Mouse (Mus musculus) embryonic facial prominence, embryonic 11.5 days (tissue): ENCODE measurements around the gene Trim5. TPM values are rescaled to one million over a fixed set of nuclear protein-coding genes. Genes with fewer than 3 reads are reported as not detected.
A peak's percentile ranks its signal among the peaks of the same experiment; 100 is the strongest.
"Not testable (repeated sequence)": the region's sequence is repeated elsewhere in the genome, so short reads cannot be mapped to it uniquely, and the experiment has no call there.

Experiments used
- ATAC-seq: fragments of 200-750 bp; cut with Nextera tagmentation; replicated peaks from 2 replicates; pipeline ENCODE4 v1.8.0; 2017; ENCODE audit warnings: low read depth; ENCODE audit not compliant: insufficient number of reproducible peaks, low FRiP score, low TSS enrichment
- DNase-seq: peaks from one replicate; pipeline ENCODE4 v3.0.0-alpha.2; 2015; ENCODE audit warnings: low spot score
- H3K27ac ChIP-seq: fragments of 300-500 bp; sonication (generic); replicated peaks from 2 replicates; pipeline ENCODE4 v1.5.1; 2014; ENCODE audit warnings: mild to moderate bottlenecking, low read depth, low read length, control low read depth
- H3K27me3 ChIP-seq: fragments of 300-500 bp; sonication (generic); 2 replicates; pipeline ENCODE4 v1.6.1; 2014; ENCODE audit warnings: mild to moderate bottlenecking, low read length, moderate library complexity, mixed read lengths; ENCODE audit not compliant: control insufficient read depth, insufficient read depth
- H3K36me3 ChIP-seq: fragments of 300-500 bp; sonication (generic); replicated peaks from 2 replicates; pipeline ENCODE4 v1.6.1; 2014; ENCODE audit warnings: low read depth, mild to moderate bottlenecking, low read length, moderate library complexity, mixed read lengths; ENCODE audit not compliant: control insufficient read depth, insufficient read depth
- H3K4me1 ChIP-seq: fragments of 300-500 bp; sonication (generic); 2 replicates; pipeline ENCODE4 v1.6.1; 2014; ENCODE audit warnings: low read length, mixed read lengths; ENCODE audit not compliant: control insufficient read depth, insufficient read depth
- H3K4me2 ChIP-seq: fragments of 300-500 bp; sonication (generic); 2 replicates; pipeline ENCODE4 v1.6.1; 2014; ENCODE audit warnings: low read depth, mild to moderate bottlenecking, control low read depth, low read length, moderate library complexity
- H3K4me3 ChIP-seq: fragments of 300-500 bp; sonication (generic); 2 replicates; pipeline ENCODE4 v1.5.1; 2014; ENCODE audit warnings: low read depth, low read length, control low read depth
- H3K9ac ChIP-seq: fragments of 300-500 bp; sonication (generic); replicated peaks from 2 replicates; pipeline ENCODE4 v1.6.1; 2014; ENCODE audit warnings: mild to moderate bottlenecking, control low read depth, low read length
- H3K9me3 ChIP-seq: fragments of 300-500 bp; sonication (generic); replicated peaks from 2 replicates; pipeline ENCODE4 v1.6.1; 2016; ENCODE audit warnings: mild to moderate bottlenecking, low read length, inconsistent platforms, mixed read lengths; ENCODE audit not compliant: control insufficient read depth
- WGBS: fragments of 180-500 bp; shearing (Covaris S2); extraction: QIAGEN DNeasy Blood & Tissue Kit; methylation state at CpG from one replicate; pipeline ENCODE4 v1.1.7; 2014; 5-methylcytosine and 5-hydroxymethylcytosine counted together
- polyA plus RNA-seq: library from polyadenylated mRNA; unstranded; fragments of >200 nt; fragmentation: Nextera tagmentation; extraction: Ambion mirVana; gene quantifications from 2 replicates; pipeline ENCODE4 v1.2.1, GENCODE M21; 2014

The Trim5 gene
- polyA plus RNA-seq, 1 experiment from 2014 or later = 0.11 TPM

- no peak overlapping the region for H3K4me3 ChIP-seq
- no peaks in the 10 kb centered on the region for H3K9me3 ChIP-seq
- H3K4me2 ChIP-seq = no peak overlapping the region
- ATAC-seq (no peak), DNase-seq (no peak)
- no peaks in the 10 kb centered on the region for H3K36me3 ChIP-seq
- H3K4me1 ChIP-seq = no peaks in the 10 kb centered on the region
- 85% methylated on average over 1 of the region's 1 CpGs for WGBS
- H3K9ac ChIP-seq = no peak overlapping the region
- no peaks in the 10 kb centered on the region for H3K27me3 ChIP-seq
- no peak overlapping the region for H3K27ac ChIP-seq
Measured at GRCm38 (mm10) chr7:104290641-104291040, 2.7 kb upstream of the Trim5 start.

- 81% methylated on average over 3 of the region's 3 CpGs for WGBS
- H3K27me3 ChIP-seq, H3K4me3 ChIP-seq, H3K9ac ChIP-seq, H3K9me3 ChIP-seq, H3K4me1 ChIP-seq, H3K36me3 ChIP-seq, ATAC-seq, H3K27ac ChIP-seq, H3K4me2 ChIP-seq, DNase-seq: not testable (repeated sequence)
Measured at GRCm38 (mm10) chr7:104279361-104279760, 8.5 kb downstream of the Trim5 start.

GRCm38 (mm10) chr7:104265335-104265734 is 22.6 kb downstream of the Trim5 start:
- WGBS = 79% methylated on average over 3 of the region's 5 CpGs
- not testable (repeated sequence) for H3K36me3 ChIP-seq, DNase-seq, H3K9ac ChIP-seq, H3K4me2 ChIP-seq, ATAC-seq, H3K4me1 ChIP-seq, H3K9me3 ChIP-seq, H3K4me3 ChIP-seq, H3K27ac ChIP-seq, H3K27me3 ChIP-seq

GRCm38 (mm10) chr7:104260380-104260779 is 27.5 kb downstream of the Trim5 start:
- not testable (repeated sequence) for H3K4me2 ChIP-seq, ATAC-seq, DNase-seq, H3K4me1 ChIP-seq, H3K9me3 ChIP-seq, H3K36me3 ChIP-seq, H3K27ac ChIP-seq, H3K9ac ChIP-seq, H3K27me3 ChIP-seq, H3K4me3 ChIP-seq
- WGBS = 91% methylated on average over 4 of the region's 4 CpGs

GRCm38 (mm10) chr7:104244287-104245181 is 43.4 kb downstream of the Trim5 start, which contains the start of gene Trim34a:
Gene Trim34a (plus strand): TSS chr7:104244457.
- H3K4me3 ChIP-seq = peak within 1 kb of the TSS; percentile 36
- no peaks in the 10 kb centered on the region for H3K4me1 ChIP-seq
- ATAC-seq = peak; percentile 78
- H3K9me3 ChIP-seq = no peaks in the 10 kb centered on the region
- DNase-seq = peak; percentile 79
- H3K4me2 ChIP-seq = peak within 1 kb of the TSS; percentile 44
- no peaks in the 10 kb centered on the region for H3K36me3 ChIP-seq
- 7% methylated on average over 13 of the region's 13 CpGs for WGBS
- H3K27me3 ChIP-seq = no peaks in the 10 kb centered on the region
- H3K27ac ChIP-seq = no peak within 1 kb of the TSS
- H3K9ac ChIP-seq = peak within 1 kb of the TSS; percentile 67

- no peak overlapping the region for H3K4me2 ChIP-seq
Measured at GRCm38 (mm10) chr7:104243616-104244015, 44.3 kb downstream of the Trim5 start.

GRCm38 (mm10) chr7:104240857-104241256 is 47.0 kb downstream of the Trim5 start:
- H3K4me3 ChIP-seq = no peak overlapping the region
- H3K4me2 ChIP-seq = no peak overlapping the region
- ATAC-seq (no peak), DNase-seq (no peak)
- no peaks in the 10 kb centered on the region for H3K27me3 ChIP-seq
- H3K4me1 ChIP-seq = no peaks in the 10 kb centered on the region
- no peak overlapping the region for H3K9ac ChIP-seq
- H3K27ac ChIP-seq = no peak overlapping the region
- no peaks in the 10 kb centered on the region for H3K9me3 ChIP-seq
- H3K36me3 ChIP-seq = no peaks in the 10 kb centered on the region

More at GRCm38 (mm10) chr7:104243616-104244015, 44.3 kb downstream of the Trim5 start:
- Histone ChIP-seq H3K27me3 (no peaks in the 10 kb centered on the region), H3K9me3 (no peaks in the 10 kb centered on the region), H3K36me3 (no peaks in the 10 kb centered on the region), H3K27ac (no peak overlapping the region), H3K9ac (no peak overlapping the region), H3K4me3 (no peak overlapping the region), H3K4me1 (no peaks in the 10 kb centered on the region)
- ATAC-seq = no peak
- no peak for DNase-seq
- 25% methylated on average over 1 of the region's 1 CpGs for WGBS

- DNase-seq (peak; percentile 37), ATAC-seq (no peak)
- Histone ChIP-seq H3K9ac (no peak overlapping the region), H3K4me1 (no peaks in the 10 kb centered on the region), H3K27me3 (no peaks in the 10 kb centered on the region), H3K9me3 (no peaks in the 10 kb centered on the region), H3K4me2 (no peak overlapping the region), H3K27ac (no peak overlapping the region), H3K36me3 (no peaks in the 10 kb centered on the region), H3K4me3 (no peak overlapping the region)
- 18% methylated on average over 2 of the region's 2 CpGs for WGBS
Measured at GRCm38 (mm10) chr7:104231203-104231602, 56.7 kb downstream of the Trim5 start.
